Mouse (Mus musculus) small intestine, adult 2 months (tissue): Measurements from ENCODE around the gene Jagn1. TPM values are rescaled to one million over a fixed set of nuclear protein-coding genes. Genes with fewer than 3 reads are reported as not detected.

Experiments used
- H3K27ac ChIP-seq: fragments of 200-500 bp; 2 replicates; pipeline ENCODE4 v1.5.1; 2012; ENCODE audit warnings: low read depth, low read length, control low read depth, inconsistent platforms; ENCODE audit not compliant: insufficient read depth
- H3K27me3 ChIP-seq: fragments of 200-500 bp; 2 replicates; pipeline ENCODE4 v1.6.1; 2012; ENCODE audit warnings: mild to moderate bottlenecking, moderate library complexity, low read length, inconsistent platforms; ENCODE audit not compliant: control insufficient read depth, insufficient read depth
- H3K36me3 ChIP-seq: fragments of 200-500 bp; 2 replicates; pipeline ENCODE4 v1.6.1; 2012; ENCODE audit warnings: mild to moderate bottlenecking, low read length, control low read depth, inconsistent platforms; ENCODE audit not compliant: control insufficient read depth, insufficient read depth
- H3K4me1 ChIP-seq: fragments of 200-500 bp; 2 replicates; pipeline ENCODE4 v1.6.1; 2012; ENCODE audit warnings: low read length, inconsistent platforms, mixed read lengths; ENCODE audit not compliant: control insufficient read depth, insufficient read depth, insufficient read length
- H3K4me3 ChIP-seq: fragments of 200-500 bp; 2 replicates; pipeline ENCODE4 v1.5.1; 2012; ENCODE audit warnings: low read depth, mild to moderate bottlenecking, control low read depth, inconsistent platforms, low read length, moderate library complexity
- CTCF ChIP-seq: fragments of 200-500 bp; IDR thresholded peaks from 2 replicates; pipeline ENCODE4 v1.5.1; 2012; ENCODE audit warnings: low read depth, mild to moderate bottlenecking, control low read depth, inconsistent platforms, low read length, moderate library complexity, mixed read lengths; ENCODE audit not compliant: insufficient replicate concordance, insufficient read length; ENCODE audit errors: extremely low read depth
- POLR2A ChIP-seq: fragments of 200-500 bp; IDR thresholded peaks from 2 replicates; pipeline ENCODE4 v1.6.1; 2012; ENCODE audit warnings: low read depth, mild to moderate bottlenecking, control low read depth, inconsistent platforms, low read length, moderate library complexity
- WGBS: fragments of 180-500 bp; shearing (Covaris S2); methylation state at CpG from one replicate; pipeline ENCODE4 v1.1.7; 2018; 5-methylcytosine and 5-hydroxymethylcytosine counted together
- polyA plus RNA-seq: library from polyadenylated mRNA; depleted of rRNA; stranded (reverse); fragments of >200 nt; gene quantifications from 2 replicates; pipeline ENCODE4 v1.2.3, GENCODE M21; 2012

Gene Jagn1
- polyA plus RNA-seq, 1 experiment = 39.4 TPM

DNA sequence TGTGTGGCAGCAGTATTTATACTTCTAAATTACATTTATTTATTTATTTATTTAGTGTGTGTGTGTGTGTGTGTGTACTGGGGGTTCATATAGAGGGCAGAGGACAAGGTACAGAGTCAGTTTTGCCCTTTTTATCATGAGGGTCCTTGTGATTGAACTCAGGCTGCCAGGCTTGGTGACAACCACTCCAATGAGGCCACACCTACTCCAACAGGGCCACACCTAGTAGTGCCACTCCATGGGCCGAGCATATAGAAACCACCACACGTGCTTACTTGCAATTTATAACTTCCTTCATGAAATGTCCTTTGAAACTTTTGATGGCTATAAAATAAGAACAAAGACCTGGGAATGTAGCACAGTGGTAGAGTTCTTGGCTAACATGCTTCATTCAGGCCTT, 30.9 kb downstream of the Jagn1 start:
- peak overlapping the region; percentile 92 for H3K27ac ChIP-seq
- no peak overlapping the region for H3K4me3 ChIP-seq
- TF ChIP-seq POLR2A (no peak), CTCF (no peak)
- peaks cover 48% of the 10 kb centered on the region for H3K4me1 ChIP-seq
- peaks cover 26% of the 10 kb centered on the region for H3K36me3 ChIP-seq
- no peaks in the 10 kb centered on the region for H3K27me3 ChIP-seq
- WGBS = 19% methylated on average over 2 of the region's 2 CpGs

DNA sequence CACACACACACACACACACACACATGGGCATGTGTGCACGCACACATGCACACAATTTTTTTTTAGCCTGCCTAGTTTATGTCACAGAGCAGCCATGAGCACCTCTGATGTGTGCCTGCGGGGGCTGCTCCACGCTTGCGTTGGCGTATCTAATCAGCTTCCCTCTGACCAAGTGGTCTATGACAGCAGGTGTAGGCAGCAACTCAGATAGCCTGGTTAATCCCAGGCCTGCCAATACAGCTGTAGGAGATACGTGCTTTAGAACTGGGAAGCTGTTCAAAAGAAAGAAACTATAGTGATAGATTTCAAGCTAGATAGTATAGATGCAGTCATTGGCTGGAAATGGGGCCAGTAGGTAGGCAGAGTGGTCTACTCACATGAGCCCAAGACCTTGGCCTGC, 31.3 kb downstream of the Jagn1 start:
- no peak for TF ChIP-seq POLR2A
- TF ChIP-seq CTCF = no peak
- no peak overlapping the region for H3K4me3 ChIP-seq
- peaks cover 28% of the 10 kb centered on the region for H3K36me3 ChIP-seq
- H3K27me3 ChIP-seq = no peaks in the 10 kb centered on the region
- WGBS = 63% methylated on average over 6 of the region's 6 CpGs
- H3K4me1 ChIP-seq = peaks cover 48% of the 10 kb centered on the region
- peak overlapping the region; percentile 75 for H3K27ac ChIP-seq

DNA sequence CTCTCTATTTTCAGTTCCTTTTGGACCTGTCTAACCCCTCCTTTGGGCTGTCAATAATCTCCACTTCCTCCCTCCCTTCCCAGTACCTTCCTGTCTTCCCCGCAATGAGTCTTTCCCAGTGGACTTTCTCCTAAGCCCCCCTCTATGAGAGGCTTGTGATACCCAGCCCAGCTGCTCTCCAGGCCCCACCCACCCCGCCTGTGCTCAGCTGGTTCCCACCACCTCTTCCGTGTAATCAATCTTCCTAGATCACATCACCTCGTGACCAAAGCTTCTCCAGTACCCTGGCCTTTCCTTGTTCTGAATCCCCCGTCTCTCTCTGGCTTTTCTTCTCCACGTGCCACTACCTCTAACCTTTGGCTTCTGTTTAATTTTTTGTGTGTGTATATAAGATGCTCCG, 35.0 kb downstream of the Jagn1 start:
- WGBS = 50% methylated on average over 7 of the region's 7 CpGs
- peaks cover 30% of the 10 kb centered on the region for H3K4me1 ChIP-seq
- H3K27me3 ChIP-seq = no peaks in the 10 kb centered on the region
- TF ChIP-seq CTCF = no peak
- no peak for TF ChIP-seq POLR2A
- peak overlapping the region; percentile 53; the same call in 1 of the 2 replicates for H3K27ac ChIP-seq
- no peak overlapping the region for H3K4me3 ChIP-seq
- H3K36me3 ChIP-seq = peaks cover 53% of the 10 kb centered on the region

DNA sequence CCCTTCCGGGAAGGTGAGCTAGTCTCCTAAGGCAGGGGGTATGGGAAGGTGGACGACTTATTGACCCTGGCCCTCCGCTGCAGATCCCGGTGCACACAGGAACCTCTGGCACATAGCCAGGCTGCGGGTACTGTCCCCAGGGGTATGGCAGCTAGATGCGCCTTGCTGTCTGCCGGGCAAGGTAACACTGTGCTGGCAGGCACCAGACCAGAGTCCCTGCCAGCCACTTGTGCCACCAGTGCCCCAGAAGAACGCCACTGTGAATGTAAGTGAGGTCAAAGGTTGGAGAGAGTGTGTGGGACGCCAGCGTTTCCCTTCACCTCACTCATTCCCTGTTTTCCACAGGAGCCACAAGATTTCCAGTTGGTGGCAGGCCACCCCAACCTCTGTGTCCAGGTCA, 36.5 kb downstream of the Jagn1 start:
- Histone ChIP-seq H3K27ac (no peak overlapping the region), H3K36me3 (peaks cover 52% of the 10 kb centered on the region), H3K27me3 (no peaks in the 10 kb centered on the region), H3K4me1 (peaks cover 30% of the 10 kb centered on the region), H3K4me3 (no peak overlapping the region)
- 84% methylated on average over 10 of the region's 10 CpGs for WGBS
- no peak for TF ChIP-seq CTCF
- TF ChIP-seq POLR2A = no peak

DNA sequence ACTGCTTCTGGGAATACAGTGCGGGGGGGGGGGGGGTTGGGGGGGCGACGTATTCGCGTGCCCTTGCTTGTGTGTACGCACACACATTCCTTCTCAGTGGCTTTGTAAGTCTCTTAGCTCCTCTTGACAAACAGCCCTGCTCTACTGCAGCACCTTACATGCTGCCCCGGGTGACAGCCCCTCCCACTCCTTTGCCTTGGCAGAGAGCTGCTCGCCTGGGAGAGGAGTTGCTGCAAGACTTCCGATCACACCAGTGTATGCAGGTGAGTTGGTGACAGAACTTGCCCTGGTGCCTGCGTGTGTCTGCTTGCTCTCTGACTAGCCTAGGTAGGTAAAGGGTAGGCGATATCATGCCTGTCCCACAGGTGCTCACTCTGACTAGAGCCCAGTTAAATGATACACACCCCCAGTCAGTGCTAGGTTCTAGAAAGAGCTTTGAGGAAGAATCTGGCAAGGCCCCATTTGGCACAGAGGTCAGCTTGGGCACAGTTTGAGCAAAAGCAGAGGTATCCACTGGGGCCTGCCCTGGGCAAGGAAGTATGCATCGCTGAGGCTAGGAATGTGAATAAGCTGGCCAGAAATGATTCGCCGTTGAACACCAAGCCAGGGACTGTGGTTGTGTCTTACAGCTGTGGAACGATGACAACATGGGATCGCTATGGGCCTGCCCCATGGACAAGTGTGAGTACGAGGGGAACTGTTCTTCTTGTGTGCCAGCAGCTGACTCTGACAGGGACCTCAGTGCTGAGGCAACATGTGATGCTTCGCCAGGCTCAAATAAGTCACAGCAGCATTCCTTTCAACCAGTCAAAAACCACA, 38.4 kb downstream of the Jagn1 start:
- peaks cover 23% of the 10 kb centered on the region for H3K4me1 ChIP-seq
- WGBS = 79% methylated on average over 18 of the region's 18 CpGs
- H3K4me3 ChIP-seq = no peak overlapping the region
- no peaks in the 10 kb centered on the region for H3K27me3 ChIP-seq
- TF ChIP-seq POLR2A (no peak), CTCF (no peak)
- no peak overlapping the region for H3K27ac ChIP-seq
- H3K36me3 ChIP-seq = peaks cover 43% of the 10 kb centered on the region

DNA sequence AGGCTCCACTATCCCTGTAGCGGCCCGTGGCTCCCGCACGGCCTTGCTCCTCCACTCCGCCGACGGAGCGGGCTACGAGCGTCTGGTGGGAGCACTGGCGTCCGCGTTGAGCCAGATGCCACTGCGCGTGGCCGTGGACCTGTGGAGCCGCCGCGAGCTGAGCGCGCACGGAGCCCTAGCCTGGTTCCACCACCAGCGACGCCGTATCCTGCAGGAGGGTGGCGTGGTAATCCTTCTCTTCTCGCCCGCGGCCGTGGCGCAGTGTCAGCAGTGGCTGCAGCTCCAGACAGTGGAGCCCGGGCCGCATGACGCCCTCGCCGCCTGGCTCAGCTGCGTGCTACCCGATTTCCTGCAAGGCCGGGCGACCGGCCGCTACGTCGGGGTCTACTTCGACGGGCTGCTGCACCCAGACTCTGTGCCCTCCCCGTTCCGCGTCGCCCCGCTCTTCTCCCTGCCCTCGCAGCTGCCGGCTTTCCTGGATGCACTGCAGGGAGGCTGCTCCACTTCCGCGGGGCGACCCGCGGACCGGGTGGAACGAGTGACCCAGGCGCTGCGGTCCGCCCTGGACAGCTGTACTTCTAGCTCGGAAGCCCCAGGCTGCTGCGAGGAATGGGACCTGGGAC, 40.2 kb downstream of the Jagn1 start:
- H3K27ac ChIP-seq = peak overlapping the region; percentile 73
- 2% methylated on average over 65 of the region's 65 CpGs for WGBS
- H3K4me3 ChIP-seq = peak overlapping the region; percentile 67
- H3K4me1 ChIP-seq = peaks cover 14% of the 10 kb centered on the region
- peaks cover 30% of the 10 kb centered on the region for H3K36me3 ChIP-seq
- no peaks in the 10 kb centered on the region for H3K27me3 ChIP-seq
- no peak for TF ChIP-seq CTCF
- TF ChIP-seq POLR2A = no peak

DNA sequence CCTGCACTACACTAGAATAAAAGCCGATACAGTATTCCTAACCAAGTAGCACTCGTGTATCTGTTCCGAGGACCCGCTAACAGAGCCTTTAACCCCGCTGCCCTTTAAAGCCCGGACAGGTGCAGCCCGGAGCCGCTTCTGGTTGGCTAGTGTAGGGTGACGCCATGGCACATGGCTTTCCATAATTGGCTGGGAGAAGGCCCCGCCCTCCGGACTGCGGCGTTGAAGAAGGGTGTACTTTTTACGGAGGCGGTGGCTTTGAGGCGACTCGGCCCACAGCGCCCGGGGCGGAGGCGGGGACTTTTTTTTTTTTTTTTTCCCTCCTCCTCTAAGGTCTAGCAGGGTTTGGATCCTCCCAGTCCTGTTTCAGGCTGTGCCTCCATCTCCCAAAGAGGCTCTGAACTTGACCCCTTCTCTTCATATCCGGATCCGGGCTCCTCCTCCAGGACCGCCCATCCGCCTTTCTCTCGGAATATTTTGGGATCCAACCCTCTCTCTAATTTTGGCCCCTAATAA, 40.8 kb downstream of the Jagn1 start, which contains the start of gene Creld1:
Gene Creld1 (plus strand): TSS at position 198 of the 516 bp plus-strand sequence.
- no peaks in the 10 kb centered on the region for H3K27me3 ChIP-seq
- peaks cover 28% of the 10 kb centered on the region for H3K36me3 ChIP-seq
- H3K4me3 ChIP-seq = peak within 1 kb of the TSS; percentile 67
- H3K4me1 ChIP-seq = peaks cover 19% of the 10 kb centered on the region
- peak within 1 kb of the TSS; percentile 73 for H3K27ac ChIP-seq
- WGBS = under 1% methylated on average over 26 of the region's 26 CpGs
- TF ChIP-seq CTCF (no peak), POLR2A (no peak; the same call in 1 of the 2 replicates)
